Mouse (Mus musculus) adrenal gland, postnatal 0 days (tissue): ENCODE results near the gene Yars2. TPM values are rescaled to one million over a fixed set of nuclear protein-coding genes. Genes with fewer than 3 reads are reported as not detected.

ENCODE experiments used
- polyA plus RNA-seq: library from polyadenylated mRNA; unstranded; fragments of >200 nt; fragmentation: Nextera tagmentation; extraction: Ambion mirVana; gene quantifications from 2 replicates; pipeline ENCODE4 v1.2.1, GENCODE M21; 2015

Gene Yars2
- 41.5 and 44.5 TPM in 2 replicates for polyA plus RNA-seq

DNA sequence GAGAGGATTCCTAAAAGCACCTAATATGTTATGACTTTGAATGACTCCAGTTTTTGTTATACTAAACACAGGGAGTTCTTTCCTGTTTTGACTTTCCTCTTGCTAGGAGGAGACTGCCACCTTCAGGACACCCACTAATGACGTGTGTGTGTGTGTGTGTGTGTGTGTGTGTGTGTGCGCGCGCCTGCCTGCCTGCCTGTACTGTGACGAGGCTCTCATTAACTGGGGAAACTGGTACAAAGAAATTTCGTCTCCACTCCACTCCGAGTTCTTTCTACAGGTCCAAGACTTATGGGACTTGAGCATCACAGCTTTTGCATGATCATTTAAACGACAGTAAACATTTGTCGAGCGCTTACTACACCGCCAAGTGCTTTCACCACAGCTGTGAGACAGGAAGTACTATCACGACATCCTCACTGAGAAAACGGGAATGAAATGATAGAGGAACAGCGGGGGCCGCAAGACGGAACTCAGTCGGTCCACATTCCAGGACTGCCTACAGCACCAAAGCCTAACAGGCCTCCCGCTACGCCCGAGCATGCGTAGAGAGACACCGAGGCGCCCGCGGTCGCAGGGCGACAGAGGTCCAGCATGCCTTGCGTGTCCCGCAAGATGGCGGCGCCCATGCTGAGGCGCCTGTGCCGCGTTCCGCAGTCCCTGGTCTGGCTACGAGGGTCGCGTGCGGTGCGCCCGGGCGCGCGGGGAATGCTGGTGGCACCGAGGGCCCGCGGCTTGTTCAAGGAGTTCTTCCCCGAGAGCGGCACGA, at the start of gene Yars2:
Gene Yars2, plus strand, starts transcription at position 597 of the 769 bp plus-strand sequence.

GRCm38 (mm10) chr16:16358481-16359100, 55.8 kb downstream of the Yars2 start, which contains the start of gene Dnm1l:
Gene Dnm1l (minus strand): TSS chr16:16358959.

Other genes starting within 250 kb of the Yars2 start
- gene Pkp2, start 89.6 kb upstream of the Yars2 start, polyA plus RNA-seq: 1.6 and 2.2 TPM in 2 replicates
- gene Dnm1l, start 56.0 kb downstream of the Yars2 start, polyA plus RNA-seq: 37.1 and 38.6 TPM in 2 replicates